ENCODE assay signal across 16 mouse cellular contexts in genomic region chr5:38076326-38076725, GRCm38 (mm10).
"Had no signal": no experiment of that assay in that cellular context is flagged by ENCODE, and none has a peak within 500 bp of the region (broad histone marks: within the 10 kb centered on the region; RNA-seq: fewer than 3 reads in every experiment).

No protein-coding gene starts in this region.

- H3K36me3 ChIP-seq: midbrain, embryonic 12.5 days; neural tube, embryonic 13.5 days had no signal

- ATAC-seq: hindbrain, postnatal 0 days; midbrain, embryonic 16.5 days had no signal

- H3K9ac ChIP-seq: liver, embryonic 14.5 days; lung, embryonic 14.5 days; midbrain, embryonic 12.5 days; neural tube, embryonic 13.5 days had no signal

- H3K4me1 ChIP-seq: megakaryocyte, embryonic 14.5 days had no signal

- H3K27me3 ChIP-seq: megakaryocyte, embryonic 14.5 days; midbrain, embryonic 12.5 days had no signal

- H3K4me3 ChIP-seq: layer of hippocampus, adult 2 months; megakaryocyte, embryonic 14.5 days; midbrain, embryonic 12.5 days; neural tube, embryonic 13.5 days had no signal

- H3K27ac ChIP-seq: hindbrain, postnatal 0 days; kidney, postnatal 0 days; layer of hippocampus, adult 2 months; liver, embryonic 14.5 days; midbrain, embryonic 12.5 days; neural tube, embryonic 13.5 days had no signal

- DNase-seq: lung, embryonic 14.5 days; lung, postnatal 10 days; lung, postnatal 4 days; retina, postnatal 1 day; right cerebral cortex, postnatal 4 days; spleen, adult 18-20 months; thymus, adult 18-20 months; thymus, postnatal 14 days had no signal

- H3K9me3 ChIP-seq: megakaryocyte, embryonic 14.5 days; midbrain, embryonic 12.5 days; neural tube, embryonic 13.5 days had no signal

- H3K4me2 ChIP-seq: lung, embryonic 14.5 days; midbrain, embryonic 12.5 days; neural tube, embryonic 13.5 days had no signal
